Mouse (Mus musculus): ENCODE data around the gene Zfp866. TPM values are rescaled to one million over a fixed set of nuclear protein-coding genes. Genes with fewer than 3 reads are reported as not detected.
A peak's percentile ranks its signal among the peaks of the same experiment; 100 is the strongest.

The Zfp866 gene
- total RNA-seq (2022), result 10 to 100 TPM; 11.1 to 16.1 (median 12.4) TPM

- DNase-seq (ENCODE audit: low spot score in 2 of 2), result peak; percentile 63 to 76
These were observed at the start of gene Zfp866, which contains the start of gene Atp13a1 for GRCm38 (mm10) chr8:69790773-69791367. TSS of gene Zfp866 (minus strand) at chr8:69791178. TSS of gene Atp13a1 (plus strand) at chr8:69791163.

GRCm38 (mm10) chr8:69837057-69837682 lies 46.2 kb upstream of the Zfp866 start:
- DNase-seq (ENCODE audit: low spot score in 2 of 2), result no peak

- DNase-seq (ENCODE audit: low spot score in 2 of 2), result peak; percentile 33 to 55
These were observed 41.4 kb upstream of the Zfp866 start, which contains the start of gene Pbx4 for GRCm38 (mm10) chr8:69832298-69832853. TSS of gene Pbx4 (plus strand) at chr8:69832491.

- no peak for DNase-seq (ENCODE audit: low spot score in 2 of 2)
These were observed 35.4 kb upstream of the Zfp866 start for GRCm38 (mm10) chr8:69826371-69826770.

GRCm38 (mm10) chr8:69822386-69823191 lies 31.6 kb upstream of the Zfp866 start, which contains the start of gene Lpar2:
TSS of gene Lpar2 (plus strand) at chr8:69822429.
- no peak for DNase-seq (ENCODE audit: low spot score in 2 of 2)

- DNase-seq (ENCODE audit: low spot score in 2 of 2), result no peak
These were observed 31.0 kb upstream of the Zfp866 start for GRCm38 (mm10) chr8:69821971-69822385.

- DNase-seq (ENCODE audit: low spot score in 2 of 2), result no peak
These were observed 29.5 kb upstream of the Zfp866 start for GRCm38 (mm10) chr8:69820466-69820865.

GRCm38 (mm10) chr8:69815396-69815795 lies 24.4 kb upstream of the Zfp866 start:
- no peak for DNase-seq (ENCODE audit: low spot score in 2 of 2)

GRCm38 (mm10) chr8:69814881-69815280 lies 23.9 kb upstream of the Zfp866 start:
- DNase-seq (ENCODE audit: low spot score in 2 of 2), result no peak

GRCm38 (mm10) chr8:69809820-69810219 lies 18.8 kb upstream of the Zfp866 start:
- DNase-seq (ENCODE audit: low spot score in 2 of 2), result no peak

GRCm38 (mm10) chr8:69808864-69809403 lies 18.0 kb upstream of the Zfp866 start:
- no peak for DNase-seq (ENCODE audit: low spot score in 2 of 2)

- DNase-seq (ENCODE audit: low spot score in 2 of 2), result peak; percentile 59 to 61
These were observed 17.3 kb upstream of the Zfp866 start, which contains the start of gene Gmip for GRCm38 (mm10) chr8:69808094-69808863. TSS of gene Gmip (plus strand) at chr8:69808679.

GRCm38 (mm10) chr8:69807236-69807635 lies 16.3 kb upstream of the Zfp866 start:
- DNase-seq (ENCODE audit: low spot score in 2 of 2), result no peak

- DNase-seq (ENCODE audit: low spot score in 2 of 2), result no peak
These were observed 14.5 kb upstream of the Zfp866 start for GRCm38 (mm10) chr8:69805491-69805890.

- no peak for DNase-seq (ENCODE audit: low spot score in 2 of 2)
These were observed 14.1 kb upstream of the Zfp866 start for GRCm38 (mm10) chr8:69805086-69805485.

- peak in 1 of 2 experiments; percentile 1 for DNase-seq (ENCODE audit: low spot score in 2 of 2)
These were observed 13.6 kb upstream of the Zfp866 start for GRCm38 (mm10) chr8:69804537-69804936.

- peak in 1 of 2 experiments; percentile 2 for DNase-seq (ENCODE audit: low spot score in 2 of 2)
These were observed 12.4 kb upstream of the Zfp866 start for GRCm38 (mm10) chr8:69803366-69803765.

GRCm38 (mm10) chr8:69802216-69802615 lies 11.2 kb upstream of the Zfp866 start:
- DNase-seq (ENCODE audit: low spot score in 2 of 2), result no peak

- DNase-seq (ENCODE audit: low spot score in 2 of 2), result no peak
These were observed 10.8 kb upstream of the Zfp866 start for GRCm38 (mm10) chr8:69801796-69802195.

- DNase-seq (ENCODE audit: low spot score in 2 of 2), result no peak
These were observed 9.0 kb upstream of the Zfp866 start for GRCm38 (mm10) chr8:69799946-69800345.

- no peak for DNase-seq (ENCODE audit: low spot score in 2 of 2)
These were observed 8.3 kb upstream of the Zfp866 start for GRCm38 (mm10) chr8:69799261-69799660.
